Comparison of ENCODE assay signal across 8 mouse cellular contexts in the genomic region with DNA sequence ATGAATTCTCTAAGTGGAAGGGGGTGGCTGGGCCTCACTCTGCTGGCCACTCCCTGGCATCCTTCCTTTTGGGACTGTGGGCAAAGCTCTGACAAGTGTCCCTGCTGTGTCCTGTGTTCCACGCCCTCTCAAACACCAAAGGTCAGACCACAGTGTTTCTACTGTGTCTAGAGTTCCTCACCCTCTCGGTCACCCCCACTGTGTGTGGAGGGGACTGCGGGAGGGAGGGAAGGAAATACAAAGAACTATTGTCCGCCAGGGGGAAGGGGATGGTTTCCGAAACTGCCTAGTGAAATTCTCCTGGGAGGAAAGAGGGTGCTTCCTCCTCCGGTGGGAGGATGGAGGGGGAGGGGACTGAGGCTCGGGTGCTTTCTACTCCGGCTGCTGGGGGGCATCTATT. TPM values are rescaled to one million over a fixed set of nuclear protein-coding genes. Genes with fewer than 3 reads are reported as not detected.
DNase-seq lines count a peak whose midpoint lies in the region; ATAC-seq lines count a peak whose summit lies in the region.

No protein-coding gene starts in this region.

- H3K27ac ChIP-seq in kidney, embryonic 15.5 days: peak overlapping the region; percentile 94
- peak overlapping the region; percentile 81; the same call in 1 of the 2 replicates for H3K27ac ChIP-seq in hindbrain, embryonic 15.5 days (replicated peaks)
- peak overlapping the region; percentile 75 for H3K27ac ChIP-seq in midbrain, embryonic 12.5 days (replicated peaks)

- DNase-seq in kidney, postnatal 25 days: no peak
- no peak for DNase-seq in adrenal gland, adult 2 months
- DNase-seq in right cerebral cortex, postnatal 36 days (ENCODE audit: low spot score in 2 of 2): no peak

- H3K4me1 ChIP-seq in kidney, embryonic 15.5 days: peaks cover 44% of the 10 kb centered on the region
- H3K4me1 ChIP-seq in hindbrain, embryonic 15.5 days (replicated peaks): peaks cover 22% of the 10 kb centered on the region
- H3K4me1 ChIP-seq in midbrain, embryonic 12.5 days: peaks cover 34% of the 10 kb centered on the region

- peak overlapping the region; percentile 70 for H3K4me3 ChIP-seq in kidney, embryonic 15.5 days (replicated peaks)
- peak overlapping the region; percentile 59 for H3K4me3 ChIP-seq in hindbrain, embryonic 15.5 days
- H3K4me3 ChIP-seq in midbrain, embryonic 12.5 days: peak overlapping the region; percentile 57; the same call in 1 of the 2 replicates

- peaks cover 50% of the 10 kb centered on the region for H3K36me3 ChIP-seq in kidney, embryonic 15.5 days
- no peaks in the 10 kb centered on the region for H3K36me3 ChIP-seq in hindbrain, embryonic 15.5 days
- H3K36me3 ChIP-seq in midbrain, embryonic 12.5 days: peaks cover 28% of the 10 kb centered on the region

- H3K4me2 ChIP-seq in kidney, embryonic 15.5 days: peak overlapping the region; percentile 69
- H3K4me2 ChIP-seq in hindbrain, embryonic 15.5 days: peak overlapping the region; percentile 99
- H3K4me2 ChIP-seq in midbrain, embryonic 12.5 days (replicated peaks): peak overlapping the region; percentile 88

- no peaks in the 10 kb centered on the region for H3K9me3 ChIP-seq in kidney, embryonic 15.5 days (replicated peaks)
- H3K9me3 ChIP-seq in hindbrain, embryonic 15.5 days: no peaks in the 10 kb centered on the region
- no peaks in the 10 kb centered on the region for H3K9me3 ChIP-seq in midbrain, embryonic 12.5 days

- H3K9ac ChIP-seq in kidney, embryonic 15.5 days: peak overlapping the region; percentile 36
- no peak overlapping the region; the same call in 1 of the 2 replicates for H3K9ac ChIP-seq in hindbrain, embryonic 15.5 days
- H3K9ac ChIP-seq in midbrain, embryonic 12.5 days (replicated peaks): peak overlapping the region; percentile 63

- no peak for ATAC-seq in kidney, embryonic 15.5 days (replicated peaks; ENCODE audit: low FRiP score)
- peak; percentile 24 for ATAC-seq in common myeloid progenitor, adult 5-6 weeks (replicated peaks; ENCODE audit: low read depth, poor library complexity, severe bottlenecking)
- 0 out of 2 replicates have a peak, but pooled peaks have one; percentile 2 for ATAC-seq in hindbrain, embryonic 15.5 days (ENCODE audit: low FRiP score, low read depth)
- ATAC-seq in midbrain, embryonic 12.5 days (ENCODE audit: low FRiP score, low read depth): 0 out of 2 replicates have a peak, but pooled peaks have one; percentile 2
- no peak for ATAC-seq in activated CD4-positive, CD25-positive, alpha-beta regulatory T cell, adult 4 months

- 22% methylated on average over 8 of the region's 8 CpGs for WGBS in kidney, embryonic 15.5 days
- 5% methylated on average over 8 of the region's 8 CpGs for WGBS in hindbrain, embryonic 15.5 days
- 2% methylated on average over 8 of the region's 8 CpGs for WGBS in midbrain, embryonic 12.5 days

- no peaks in the 10 kb centered on the region for H3K27me3 ChIP-seq in kidney, embryonic 15.5 days
- no peaks in the 10 kb centered on the region for H3K27me3 ChIP-seq in hindbrain, embryonic 15.5 days
- H3K27me3 ChIP-seq in midbrain, embryonic 12.5 days: no peaks in the 10 kb centered on the region; the same call in 1 of the 2 replicates

RNA-seq across cellular contexts. Expression of a gene that starts 5.5 kb away (rescaled TPM):
- 89.1 and 110 TPM in 2 replicates for polyA plus RNA-seq in kidney, embryonic 15.5 days (2015; fragmentation: Nextera tagmentation; extraction: Ambion mirVana)
- total RNA-seq in common myeloid progenitor, adult 5-6 weeks (2017): 5.2 and 6.9 TPM in 2 replicates
- 18.5 and 19.5 TPM in 2 replicates for polyA plus RNA-seq in hindbrain, embryonic 15.5 days (2015; fragmentation: Nextera tagmentation; extraction: Ambion mirVana)
- 36.8 and 39.2 TPM in 2 replicates for polyA plus RNA-seq in midbrain, embryonic 12.5 days (2016; fragmentation: Nextera tagmentation; extraction: Ambion mirVana)
- 10 to 100 TPM; 45.1 to 59.8 TPM for total RNA-seq in adrenal gland, adult 2 months (2021)
- polyA plus RNA-seq in adrenal gland, adult 2 months (2012; rRNA removed): 33.2 and 36.2 TPM in 2 replicates
- 1 to 10 TPM; 1.7 to 3.4 TPM for polyA plus RNA-seq in activated CD4-positive, CD25-positive, alpha-beta regulatory T cell, adult 4 months (2017; shearing (Covaris generic))

RNA-seq across cellular contexts. Expression of a gene that starts 20.5 kb away (rescaled TPM):
- polyA plus RNA-seq in kidney, embryonic 15.5 days (2015; fragmentation: Nextera tagmentation; extraction: Ambion mirVana): 105 and 112 TPM in 2 replicates
- total RNA-seq in common myeloid progenitor, adult 5-6 weeks (2017): 3.2 and 3.7 TPM in 2 replicates
- 136 and 139 TPM in 2 replicates for polyA plus RNA-seq in hindbrain, embryonic 15.5 days (2015; fragmentation: Nextera tagmentation; extraction: Ambion mirVana)
- polyA plus RNA-seq in midbrain, embryonic 12.5 days (2016; fragmentation: Nextera tagmentation; extraction: Ambion mirVana): 55.4 and 69.3 TPM in 2 replicates
- 10 to 100 TPM; 31.7 to 54.5 TPM for total RNA-seq in adrenal gland, adult 2 months (2021)
- 89.0 and 131 TPM in 2 replicates for polyA plus RNA-seq in adrenal gland, adult 2 months (2012; rRNA removed)
- 1 to 10 TPM; 5.2 to 8.0 TPM for polyA plus RNA-seq in activated CD4-positive, CD25-positive, alpha-beta regulatory T cell, adult 4 months (2017; shearing (Covaris generic))

RNA-seq across cellular contexts. Expression of a gene that starts 30.3 kb away (rescaled TPM):
- polyA plus RNA-seq in kidney, embryonic 15.5 days (2015; fragmentation: Nextera tagmentation; extraction: Ambion mirVana): 1.4 and 2.0 TPM in 2 replicates
- total RNA-seq in common myeloid progenitor, adult 5-6 weeks (2017): not detected in 2 replicates
- 9.3 and 9.8 TPM in 2 replicates for polyA plus RNA-seq in hindbrain, embryonic 15.5 days (2015; fragmentation: Nextera tagmentation; extraction: Ambion mirVana)
- polyA plus RNA-seq in midbrain, embryonic 12.5 days (2016; fragmentation: Nextera tagmentation; extraction: Ambion mirVana): 0.38 and 0.68 TPM in 2 replicates
- total RNA-seq in adrenal gland, adult 2 months (2021): 1 to 10 TPM in 1 of 2 experiments, under 1 TPM in 1; 0.72 to 1.8 TPM
- 1.8 and 2.6 TPM in 2 replicates for polyA plus RNA-seq in adrenal gland, adult 2 months (2012; rRNA removed)
- polyA plus RNA-seq in activated CD4-positive, CD25-positive, alpha-beta regulatory T cell, adult 4 months (2017; shearing (Covaris generic)): not detected

RNA-seq across cellular contexts. Expression of a gene that starts 46.9 kb away (rescaled TPM):
- 0.44 and 0.60 TPM in 2 replicates for polyA plus RNA-seq in kidney, embryonic 15.5 days (2015; fragmentation: Nextera tagmentation; extraction: Ambion mirVana)
- not detected in 2 replicates for total RNA-seq in common myeloid progenitor, adult 5-6 weeks (2017)
- polyA plus RNA-seq in hindbrain, embryonic 15.5 days (2015; fragmentation: Nextera tagmentation; extraction: Ambion mirVana): 1.6 and 2.0 TPM in 2 replicates
- polyA plus RNA-seq in midbrain, embryonic 12.5 days (2016; fragmentation: Nextera tagmentation; extraction: Ambion mirVana): 0.67 and 0.98 TPM in 2 replicates
- under 1 TPM in 1 of 2 experiments, not detected in 1; 0.14 TPM for total RNA-seq in adrenal gland, adult 2 months (2021)
- 0.52 and 0.65 TPM in 2 replicates for polyA plus RNA-seq in adrenal gland, adult 2 months (2012; rRNA removed)
- under 1 TPM; 0.22 to 0.42 TPM for polyA plus RNA-seq in activated CD4-positive, CD25-positive, alpha-beta regulatory T cell, adult 4 months (2017; shearing (Covaris generic))

Comparison
In these comparisons a context has a peak if more than half of its experiments do, and no peak if none do; other contexts are left out.
1. ATAC-seq: peak in common myeloid progenitor, adult 5-6 weeks (single experiment), hindbrain, embryonic 15.5 days (single experiment) and midbrain, embryonic 12.5 days (single experiment); none in kidney, embryonic 15.5 days (single experiment) and activated CD4-positive, CD25-positive, alpha-beta regulatory T cell, adult 4 months (single experiment).
2. Peak in every context shown above with its lines, with median percentiles within 50 percentile points of each other: H3K27ac ChIP-seq, H3K4me2 ChIP-seq and H3K4me3 ChIP-seq.